Mouse (Mus musculus) lung, postnatal 0 days (tissue): ENCODE results near the gene Nthl1. TPM values are rescaled to one million over a fixed set of nuclear protein-coding genes. Genes with fewer than 3 reads are reported as not detected.

Experiments
- ATAC-seq: fragments of 200-750 bp; cut with Nextera tagmentation; 2 replicates; pipeline ENCODE4 v1.8.0; 2017; ENCODE audit warnings: moderate library complexity
- DNase-seq: peaks from one replicate; pipeline ENCODE4 v3.0.0-alpha.2; 2016; ENCODE audit warnings: low spot score
- H3K27ac ChIP-seq: fragments of 300-500 bp; sonication (generic); 2 replicates; pipeline ENCODE4 v1.5.1; 2014; ENCODE audit warnings: antibody characterized with exemption, mild to moderate bottlenecking, low read length, mixed read lengths
- H3K27me3 ChIP-seq: fragments of 300-500 bp; sonication (generic); replicated peaks from 2 replicates; pipeline ENCODE4 v1.6.1; 2014; ENCODE audit warnings: low read length, mixed read lengths; ENCODE audit not compliant: insufficient read depth
- H3K36me3 ChIP-seq: fragments of 300-500 bp; sonication (generic); 2 replicates; pipeline ENCODE4 v1.6.1; 2014; ENCODE audit warnings: low read length, mixed read lengths; ENCODE audit not compliant: insufficient read depth
- H3K4me1 ChIP-seq: fragments of 300-500 bp; sonication (generic); 2 replicates; pipeline ENCODE4 v1.6.1; 2014; ENCODE audit warnings: antibody characterized with exemption, low read depth, low read length, mixed read lengths; ENCODE audit not compliant: insufficient read depth
- H3K4me2 ChIP-seq: fragments of 300-500 bp; sonication (generic); replicated peaks from 2 replicates; pipeline ENCODE4 v1.6.1; 2014; ENCODE audit warnings: low read depth, mild to moderate bottlenecking, low read length, moderate library complexity, mixed read lengths
- H3K4me3 ChIP-seq: fragments of 300-500 bp; sonication (generic); 2 replicates; pipeline ENCODE4 v1.5.1; 2014; ENCODE audit warnings: low read depth, low read length
- H3K9ac ChIP-seq: fragments of 300-500 bp; sonication (generic); replicated peaks from 2 replicates; pipeline ENCODE4 v1.6.1; 2014; ENCODE audit warnings: low read depth, mild to moderate bottlenecking
- H3K9me3 ChIP-seq: fragments of 300-500 bp; sonication (generic); 2 replicates; pipeline ENCODE4 v1.6.1; 2016; ENCODE audit warnings: low read length, mixed read lengths
- CTCF ChIP-seq: IDR thresholded peaks from 2 replicates; pipeline ENCODE4 v1.5.1; 2016; ENCODE audit warnings: antibody characterized with exemption, mild to moderate bottlenecking
- EP300 ChIP-seq: IDR thresholded peaks from 2 replicates; pipeline ENCODE4 v1.6.1; 2016; ENCODE audit warnings: antibody characterized with exemption, mild to moderate bottlenecking, control low read depth
- WGBS: fragments of 180-500 bp; shearing (Covaris S2); extraction: QIAGEN DNeasy Blood & Tissue Kit; methylation state at CpG from one replicate; pipeline ENCODE4 v1.1.7; 2014; 5-methylcytosine and 5-hydroxymethylcytosine counted together
- microRNA-seq: library from miRNA; unstranded; fragments of <30 nt; microRNA quantifications from one replicate; pipeline ENCODE4, GENCODE M21; 2016
- polyA plus RNA-seq: library from polyadenylated mRNA; unstranded; fragments of >200 nt; fragmentation: Nextera tagmentation; extraction: Ambion mirVana; gene quantifications from 2 replicates; pipeline ENCODE4 v1.2.1, GENCODE M21; 2015

Nthl1 gene
- polyA plus RNA-seq, 1 experiment from 2014 or later: 13.8 TPM

DNA sequence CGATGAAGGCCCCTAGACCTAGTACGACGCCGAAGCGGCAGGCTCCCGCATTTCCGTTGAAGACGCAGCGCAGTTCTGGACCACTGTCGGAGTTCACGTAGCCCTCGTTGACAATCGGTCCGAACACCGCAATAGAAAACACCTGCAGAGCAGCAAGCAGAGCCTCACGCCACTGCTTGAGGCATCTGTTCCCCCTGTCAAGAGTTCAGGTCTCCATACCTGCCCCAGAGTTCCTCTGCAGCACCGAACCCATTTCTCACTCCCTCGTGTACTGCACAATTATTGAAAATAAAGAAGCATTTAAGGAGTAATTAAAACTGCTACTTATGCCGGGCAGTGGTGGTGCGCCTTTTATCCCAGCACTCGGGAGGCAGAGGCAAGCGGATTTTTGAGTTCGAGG, 55.1 kb downstream of the Nthl1 start:
- DNase-seq (no peak), ATAC-seq (no peak)
- H3K4me2 ChIP-seq: peak overlapping the region; percentile 49
- 22% methylated on average over 23 of the region's 23 CpGs for WGBS
- H3K9ac ChIP-seq: no peak overlapping the region; the same call in 1 of the 2 replicates
- H3K9me3 ChIP-seq: no peaks in the 10 kb centered on the region
- no peaks in the 10 kb centered on the region for H3K36me3 ChIP-seq
- H3K4me3 ChIP-seq: peak overlapping the region; percentile 27
- TF ChIP-seq CTCF (no peak), EP300 (no peak)
- no peak overlapping the region for H3K27ac ChIP-seq
- H3K4me1 ChIP-seq: peaks cover 5% of the 10 kb centered on the region; the same call in 1 of the 2 replicates
- peaks cover 13% of the 10 kb centered on the region; the same call in 1 of the 2 replicates for H3K27me3 ChIP-seq

Small RNA genes lying within 50 kb of the gene (microRNA-seq; reads per million reads assigned to microRNA genes)
- not detected for gene Gm24589

Other genes with a start within 250 kb of the Nthl1 start
- 99.6 and 109 TPM in 2 replicates for gene Rnps1, start 218.1 kb upstream of the Nthl1 start, polyA plus RNA-seq
- 81.7 and 92.6 TPM in 2 replicates for gene Eci1, start 206.0 kb upstream of the Nthl1 start, polyA plus RNA-seq
- gene Dnase1l2, start 189.6 kb upstream of the Nthl1 start, polyA plus RNA-seq: 1.1 and 1.4 TPM in 2 replicates
- gene E4f1, start 162.4 kb upstream of the Nthl1 start, polyA plus RNA-seq: 15.7 and 17.5 TPM in 2 replicates
- gene Pgp, start 162.3 kb upstream of the Nthl1 start, polyA plus RNA-seq: 40.4 and 42.5 TPM in 2 replicates
- gene Bricd5, start 158.8 kb upstream of the Nthl1 start, polyA plus RNA-seq: not detected in 2 replicates
- 13.0 and 14.4 TPM in 2 replicates for gene Mlst8, start 153.6 kb upstream of the Nthl1 start, polyA plus RNA-seq
- 0.15 and 0.33 TPM in 2 replicates for gene Caskin1, start 144.1 kb upstream of the Nthl1 start, polyA plus RNA-seq
- gene Traf7, start 104.7 kb upstream of the Nthl1 start, polyA plus RNA-seq: 65.3 and 66.8 TPM in 2 replicates
- 1.2 and 1.3 TPM in 2 replicates for gene Rab26, start 98.5 kb upstream of the Nthl1 start, polyA plus RNA-seq
- gene Pkd1, start 82.8 kb upstream of the Nthl1 start, polyA plus RNA-seq: 26.3 and 27.4 TPM in 2 replicates
- gene Tsc2, start 50 bp upstream of the Nthl1 start, polyA plus RNA-seq: 31.7 and 32.8 TPM in 2 replicates
- 316 and 341 TPM in 2 replicates for gene Slc9a3r2, start 17.6 kb downstream of the Nthl1 start, polyA plus RNA-seq
- gene Npw, start 25.8 kb downstream of the Nthl1 start, polyA plus RNA-seq: 8.6 and 10.3 TPM in 2 replicates
- gene Zfp598, start 37.0 kb downstream of the Nthl1 start, polyA plus RNA-seq: 10.5 and 11.9 TPM in 2 replicates
- 0.19 and 0.33 TPM in 2 replicates for gene Syngr3, start 57.3 kb downstream of the Nthl1 start, polyA plus RNA-seq
- gene Gfer, start 63.5 kb downstream of the Nthl1 start, polyA plus RNA-seq: 26.1 and 29.0 TPM in 2 replicates
- 5.0 and 5.3 TPM in 2 replicates for gene Noxo1, start 63.6 kb downstream of the Nthl1 start, polyA plus RNA-seq
- gene Tbl3, start 75.0 kb downstream of the Nthl1 start, polyA plus RNA-seq: 26.8 and 33.4 TPM in 2 replicates
- gene Rnf151, start 85.4 kb downstream of the Nthl1 start, polyA plus RNA-seq: not detected in 2 replicates
- 755 and 834 TPM in 2 replicates for gene Rps2, start 85.4 kb downstream of the Nthl1 start, polyA plus RNA-seq
- 205 and 206 TPM in 2 replicates for gene Ndufb10, start 91.8 kb downstream of the Nthl1 start, polyA plus RNA-seq
- 0.19 and 0.31 TPM in 2 replicates for gene Rpl3l, start 95.1 kb downstream of the Nthl1 start, polyA plus RNA-seq
- 59.8 and 61.0 TPM in 2 replicates for gene Msrb1, start 104.0 kb downstream of the Nthl1 start, polyA plus RNA-seq
- 2.8 TPM in 2 replicates for gene Hs3st6, start 120.3 kb downstream of the Nthl1 start, polyA plus RNA-seq
- gene Meiob, start 171.6 kb downstream of the Nthl1 start, polyA plus RNA-seq: 0.11 TPM in 1 of 2 replicates, not detected in the other
- gene Hagh, start 207.5 kb downstream of the Nthl1 start, polyA plus RNA-seq: 54.5 and 56.8 TPM in 2 replicates
- 16.7 and 18.3 TPM in 2 replicates for gene Fahd1, start 217.7 kb downstream of the Nthl1 start, polyA plus RNA-seq
- 4.5 and 4.8 TPM in 2 replicates for gene Igfals, start 233.3 kb downstream of the Nthl1 start, polyA plus RNA-seq